Mouse (Mus musculus) erythroblast, embryonic 14.5 days (primary cell): ENCODE results near the gene 9530077C05Rik.

Experiments used
- GATA1 ChIP-seq: IDR thresholded peaks from 2 replicates; pipeline ENCODE4 v1.6.1; 2012; ENCODE audit warnings: low read length, inconsistent platforms, mixed read lengths
- TAL1 ChIP-seq: IDR thresholded peaks from 3 replicates; pipeline ENCODE4 v1.6.1; 2012; ENCODE audit warnings: low read length, inconsistent platforms, mixed read lengths

- TF ChIP-seq GATA1 (no peak), TAL1 (no peak)
These were observed 44.7 kb upstream of the 9530077C05Rik start for GRCm38 (mm10) chr9:22366621-22367020.
